Comparison of ENCODE assay signal across 21 mouse cellular contexts in the genomic region with DNA sequence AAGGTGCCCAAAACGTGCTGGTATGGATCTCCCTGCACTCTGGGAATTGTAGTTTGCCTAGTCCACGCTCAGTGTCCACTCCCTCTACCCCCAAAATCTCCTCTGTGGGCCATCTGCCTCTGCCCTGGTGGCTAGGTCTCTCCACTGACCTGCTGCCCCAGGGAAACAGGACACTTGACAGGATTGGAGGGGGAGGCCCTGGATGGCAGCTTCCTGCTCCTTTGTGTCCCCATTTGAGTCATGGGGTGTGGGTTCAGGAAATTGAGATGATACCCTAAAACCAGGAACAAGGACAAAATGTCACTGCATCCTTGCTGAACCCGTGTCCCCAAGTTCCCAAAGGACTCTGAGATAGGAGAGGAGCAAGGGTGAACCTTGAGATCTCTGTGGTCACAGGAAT. TPM values are rescaled to one million over a fixed set of nuclear protein-coding genes. Genes with fewer than 3 reads are reported as not detected.
DNase-seq lines count a peak whose midpoint lies in the region; ATAC-seq and TF ChIP-seq lines count a peak whose summit lies in the region.
"Had no signal": no experiment of that assay in that cellular context is flagged by ENCODE, and none has a peak within 500 bp of the region (broad histone marks: within the 10 kb centered on the region; RNA-seq: fewer than 3 reads in every experiment).

No protein-coding gene starts in this region.

- no peak for TF ChIP-seq CTCF in gastrocnemius, adult 2 months (IDR thresholded peaks at IDR 0.05)
- no peak for TF ChIP-seq CTCF in kidney, postnatal 0 days (IDR thresholded peaks at IDR 0.05; ENCODE audit: low read depth)
- no peak for TF ChIP-seq CTCF in E14TG2a.4 (conservative IDR thresholded peaks at IDR 0.05; ENCODE audit: low read length)

- H3K4me2 ChIP-seq in heart, embryonic 15.5 days: no peak overlapping the region
- H3K4me2 ChIP-seq in kidney, postnatal 0 days (ENCODE audit: low read length): no peak overlapping the region
- H3K4me2 ChIP-seq: embryonic facial prominence, embryonic 15.5 days; midbrain, embryonic 15.5 days had no signal

- H3K36me3 ChIP-seq in heart, embryonic 15.5 days: no peaks in the 10 kb centered on the region
- H3K36me3 ChIP-seq in kidney, postnatal 0 days (ENCODE audit: insufficient read depth, low read length): no peaks in the 10 kb centered on the region
- 0 out of 2 replicates have a peak, but pooled peaks cover 12% of the 10 kb centered on the region for H3K36me3 ChIP-seq in E14TG2a.4 (ENCODE audit: insufficient read depth, low read length)
- H3K36me3 ChIP-seq: embryonic facial prominence, embryonic 15.5 days; midbrain, embryonic 15.5 days had no signal

- 60% methylated on average over 3 of the region's 3 CpGs for WGBS in heart, embryonic 15.5 days
- WGBS in kidney, postnatal 0 days: 39% methylated on average over 3 of the region's 3 CpGs

- no peak for DNase-seq in gastrocnemius, adult 2 months
- DNase-seq in gastrocnemius, postnatal 4 days (ENCODE audit: low spot score in 2 of 2): no peak
- DNase-seq in heart, adult 8-10 months (ENCODE audit: low spot score): no peak
- no peak for DNase-seq in kidney, postnatal 0 days (ENCODE audit: low spot score)
- no peak for DNase-seq in kidney, adult 8-10 months
- DNase-seq in adrenal gland, adult (ENCODE audit: inconsistent age in 2 of 2, low spot score in 1 of 2): no peak
- DNase-seq: cerebellum, adult 18-20 months; cerebellum, postnatal 25 days; thymus, adult 18-20 months; thymus, postnatal 4 days had no signal

- ATAC-seq in heart, embryonic 15.5 days (replicated peaks; ENCODE audit: insufficient number of reproducible peaks, insufficient read depth, low FRiP score, low read depth): no peak
- no peak for ATAC-seq in kidney, postnatal 0 days (replicated peaks; ENCODE audit: low FRiP score, low read depth)
- ATAC-seq: CD4-positive, CD25-positive, alpha-beta regulatory T cell, adult 4 months; hindbrain, postnatal 0 days; intestine, postnatal 0 days; midbrain, embryonic 15.5 days had no signal

- no peak overlapping the region for H3K4me3 ChIP-seq in gastrocnemius, adult 2 months
- no peak overlapping the region for H3K4me3 ChIP-seq in heart, embryonic 15.5 days
- no peak overlapping the region for H3K4me3 ChIP-seq in kidney, postnatal 0 days (replicated peaks; ENCODE audit: low read depth, low read length)
- H3K4me3 ChIP-seq in E14TG2a.4 (replicated peaks; ENCODE audit: low read length): peak overlapping the region; percentile 71
- H3K4me3 ChIP-seq: embryonic facial prominence, embryonic 15.5 days; midbrain, embryonic 15.5 days; myocyte had no signal

- H3K4me1 ChIP-seq in heart, embryonic 15.5 days (replicated peaks): peaks cover 15% of the 10 kb centered on the region
- no peaks in the 10 kb centered on the region for H3K4me1 ChIP-seq in kidney, postnatal 0 days (replicated peaks; ENCODE audit: insufficient read depth, low read length)
- peaks cover 82% of the 10 kb centered on the region for H3K4me1 ChIP-seq in E14TG2a.4 (replicated peaks; ENCODE audit: low read depth, low read length)
- H3K4me1 ChIP-seq: embryonic facial prominence, embryonic 15.5 days had no signal

- H3K27ac ChIP-seq in gastrocnemius, adult 2 months: peak overlapping the region; percentile 74
- peak overlapping the region; percentile 79 for H3K27ac ChIP-seq in heart, embryonic 15.5 days
- peak overlapping the region; percentile 56; the same call in 1 of the 2 replicates for H3K27ac ChIP-seq in kidney, postnatal 0 days
- H3K27ac ChIP-seq: embryonic facial prominence, embryonic 15.5 days; hindbrain, postnatal 0 days; midbrain, embryonic 15.5 days had no signal

- no peaks in the 10 kb centered on the region for H3K9me3 ChIP-seq in heart, embryonic 15.5 days (replicated peaks)
- H3K9me3 ChIP-seq in kidney, postnatal 0 days (replicated peaks; ENCODE audit: low read length): no peaks in the 10 kb centered on the region
- no peaks in the 10 kb centered on the region for H3K9me3 ChIP-seq in E14TG2a.4 (ENCODE audit: low read length)
- H3K9me3 ChIP-seq: embryonic facial prominence, embryonic 15.5 days; midbrain, embryonic 15.5 days had no signal

- no peaks in the 10 kb centered on the region; the same call in 1 of the 2 replicates for H3K27me3 ChIP-seq in heart, embryonic 15.5 days
- H3K27me3 ChIP-seq in kidney, postnatal 0 days (ENCODE audit: insufficient read depth, low read length): no peaks in the 10 kb centered on the region
- H3K27me3 ChIP-seq in E14TG2a.4 (ENCODE audit: insufficient read depth, low read length): peaks cover 16% of the 10 kb centered on the region
- H3K27me3 ChIP-seq: midbrain, embryonic 15.5 days had no signal

- no peak overlapping the region for H3K9ac ChIP-seq in heart, embryonic 15.5 days
- no peak overlapping the region for H3K9ac ChIP-seq in kidney, postnatal 0 days (ENCODE audit: low read depth, low read length)
- H3K9ac ChIP-seq: embryonic facial prominence, embryonic 15.5 days; midbrain, embryonic 15.5 days had no signal

- intact Hi-C loops in gastrocnemius, adult 2 months (cut with DNase I): no loop called here

RNA-seq across cellular contexts. Expression of a gene that starts 0.5 kb away (rescaled TPM):
- 1 to 10 TPM; 5.0 to 7.1 TPM for total RNA-seq in gastrocnemius, adult 2 months (2021)
- total RNA-seq in gastrocnemius, postnatal 4 days (2021): 10 to 100 TPM; 10.4 to 11.7 TPM
- polyA plus RNA-seq in heart, embryonic 15.5 days (2015; fragmentation: Nextera tagmentation; extraction: Ambion mirVana): 27.9 and 30.6 TPM in 2 replicates
- 10 to 100 TPM; 21.4 to 26.9 (median 23.8) TPM for total RNA-seq in heart, adult 8-10 months (2022)
- 12.8 and 14.0 TPM in 2 replicates for polyA plus RNA-seq in kidney, postnatal 0 days (2015; fragmentation: Nextera tagmentation; extraction: Ambion mirVana)
- total RNA-seq: granulocyte monocyte progenitor cell, adult 5-6 weeks had no signal

RNA-seq across cellular contexts. Expression of a gene that starts 12.7 kb away (rescaled TPM):
- total RNA-seq in gastrocnemius, adult 2 months (2021): 1 to 10 TPM; 1.4 to 2.2 TPM
- 10 to 100 TPM; 22.4 to 24.6 TPM for total RNA-seq in gastrocnemius, postnatal 4 days (2021)
- 21.0 and 27.2 TPM in 2 replicates for polyA plus RNA-seq in heart, embryonic 15.5 days (2015; fragmentation: Nextera tagmentation; extraction: Ambion mirVana)
- 10 to 100 TPM; 48.8 to 95.2 (median 71.0) TPM for total RNA-seq in heart, adult 8-10 months (2022)
- 3.9 and 4.4 TPM in 2 replicates for polyA plus RNA-seq in kidney, postnatal 0 days (2015; fragmentation: Nextera tagmentation; extraction: Ambion mirVana)
- total RNA-seq: granulocyte monocyte progenitor cell, adult 5-6 weeks had no signal

RNA-seq across cellular contexts. Expression of a gene that starts 27.9 kb away (rescaled TPM):
- under 1 TPM in 1 of 2 experiments, not detected in 1; 0.06 TPM for total RNA-seq in gastrocnemius, adult 2 months (2021)
- under 1 TPM; 0.67 to 0.86 TPM for total RNA-seq in gastrocnemius, postnatal 4 days (2021)
- polyA plus RNA-seq in heart, embryonic 15.5 days (2015; fragmentation: Nextera tagmentation; extraction: Ambion mirVana): 0.81 and 1.6 TPM in 2 replicates
- 1 to 10 TPM in 2 of 4 experiments, under 1 TPM in 2; 0.73 to 1.7 (median 1.1) TPM for total RNA-seq in heart, adult 8-10 months (2022)
- 0.59 and 0.60 TPM in 2 replicates for polyA plus RNA-seq in kidney, postnatal 0 days (2015; fragmentation: Nextera tagmentation; extraction: Ambion mirVana)

RNA-seq across cellular contexts. Expression of a gene that starts 29.4 kb away (rescaled TPM):
- total RNA-seq in gastrocnemius, adult 2 months (2021): 10 to 100 TPM; 37.0 to 39.8 TPM
- total RNA-seq in gastrocnemius, postnatal 4 days (2021): 10 to 100 TPM; 48.0 to 51.9 TPM
- 54.4 and 70.1 TPM in 2 replicates for polyA plus RNA-seq in heart, embryonic 15.5 days (2015; fragmentation: Nextera tagmentation; extraction: Ambion mirVana)
- 100 to 1,000 TPM in 2 of 4 experiments, 10 to 100 TPM in 2; 96.5 to 106 (median 101) TPM for total RNA-seq in heart, adult 8-10 months (2022)
- 48.6 and 51.7 TPM in 2 replicates for polyA plus RNA-seq in kidney, postnatal 0 days (2015; fragmentation: Nextera tagmentation; extraction: Ambion mirVana)

RNA-seq across cellular contexts. Expression of a gene that starts 49.1 kb away (rescaled TPM):
- total RNA-seq in gastrocnemius, adult 2 months (2021): under 1 TPM; 0.47 to 0.54 TPM
- total RNA-seq in gastrocnemius, postnatal 4 days (2021): under 1 TPM; 0.22 to 0.52 TPM
- polyA plus RNA-seq in heart, embryonic 15.5 days (2015; fragmentation: Nextera tagmentation; extraction: Ambion mirVana): not detected in 2 replicates
- under 1 TPM in 1 of 4 experiments, not detected in 3; 0.16 TPM for total RNA-seq in heart, adult 8-10 months (2022)
- polyA plus RNA-seq in kidney, postnatal 0 days (2015; fragmentation: Nextera tagmentation; extraction: Ambion mirVana): 0.40 and 0.46 TPM in 2 replicates
- total RNA-seq: granulocyte monocyte progenitor cell, adult 5-6 weeks; megakaryocyte-erythroid progenitor cell, adult 5-6 weeks had no signal
- polyA plus RNA-seq: CD4-positive, CD25-positive, alpha-beta regulatory T cell, adult 4 months; liver, embryonic 16.5 days had no signal

Comparison
In these comparisons a context has a peak if more than half of its experiments do, and no peak if none do; other contexts are left out.
1. RNA of a gene that starts 12.7 kb away (total RNA-seq): 48.8 to 95.2 TPM in heart, adult 8-10 months and 22.4 to 24.6 TPM in gastrocnemius, postnatal 4 days; 1.4 to 2.2 TPM in gastrocnemius, adult 2 months; every median in the first group is over 4 times any median in the second.
2. Peak in every context shown above with its lines, with median percentiles within 50 percentile points of each other: H3K27ac ChIP-seq.